Mouse (Mus musculus): ENCODE measurements around the gene Trim28. TPM values are rescaled to one million over a fixed set of nuclear protein-coding genes. Genes with fewer than 3 reads are reported as not detected.

Gene Trim28
- polyA plus RNA-seq, 1 experiment from 2014 or later, result 102 TPM

GRCm38 (mm10) chr7:13001584-13001983, 2.7 kb downstream of the Trim28 start:
- WGBS (ENCODE audit: insufficient replicate concordance), result 32% methylated on average over 1 of the region's 1 CpGs

GRCm38 (mm10) chr7:13003380-13003779, 4.5 kb downstream of the Trim28 start:
- H3K9me3 ChIP-seq (replicated peaks), result no peaks in the 10 kb centered on the region
- no peak for DNase-seq
- no peak overlapping the region for H3K27ac ChIP-seq
- H3K36me3 ChIP-seq, result peaks cover 42% of the 10 kb centered on the region
- WGBS (ENCODE audit: insufficient replicate concordance), result 69% methylated on average over 5 of the region's 5 CpGs
- no peak overlapping the region for H3K4me3 ChIP-seq (replicated peaks)
- peaks cover 6% of the 10 kb centered on the region for H3K4me1 ChIP-seq (replicated peaks)
- ATAC-seq (ENCODE audit: low read depth), result no peak
- H3K4me2 ChIP-seq, result no peak overlapping the region
- no peaks in the 10 kb centered on the region for H3K27me3 ChIP-seq
- no peak overlapping the region for H3K9ac ChIP-seq

More at GRCm38 (mm10) chr7:13001584-13001983, 2.7 kb downstream of the Trim28 start:
- no peak overlapping the region for H3K4me2 ChIP-seq
- H3K27me3 ChIP-seq, result no peaks in the 10 kb centered on the region
- H3K27ac ChIP-seq, result no peak overlapping the region
- ATAC-seq (ENCODE audit: low read depth) (no peak), DNase-seq (no peak)
- H3K36me3 ChIP-seq, result peaks cover 24% of the 10 kb centered on the region
- H3K4me3 ChIP-seq (replicated peaks), result no peak overlapping the region
- no peak overlapping the region for H3K9ac ChIP-seq
- no peaks in the 10 kb centered on the region for H3K9me3 ChIP-seq (replicated peaks)
- peaks cover 6% of the 10 kb centered on the region for H3K4me1 ChIP-seq (replicated peaks)

DNA sequence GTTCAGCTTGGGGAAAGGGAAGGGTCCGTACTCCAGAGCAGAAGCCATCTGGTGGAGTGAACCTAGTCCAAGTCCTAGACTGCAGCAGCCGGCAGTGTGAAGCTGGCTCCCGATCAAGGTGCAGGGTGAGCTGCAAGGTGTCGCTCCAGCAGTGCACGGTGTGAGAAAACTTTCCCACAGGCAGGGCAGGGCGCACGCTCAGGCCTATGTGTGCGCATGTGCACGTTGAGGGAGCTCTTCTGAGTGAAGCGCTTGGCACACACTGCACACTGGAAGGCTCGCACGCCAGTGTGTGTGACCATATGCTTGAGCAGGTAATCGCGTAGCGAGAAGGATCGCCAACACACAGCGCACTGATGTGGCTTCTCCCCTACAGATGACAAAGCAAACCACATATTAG, 7.1 kb downstream of the Trim28 start:
- Histone ChIP-seq H3K27me3 (no peaks in the 10 kb centered on the region), H3K4me1 (replicated peaks) (peaks cover 21% of the 10 kb centered on the region), H3K9ac (no peak overlapping the region; the same call in 1 of the 2 replicates), H3K4me3 (replicated peaks) (no peak overlapping the region), H3K36me3 (peaks cover 42% of the 10 kb centered on the region), H3K27ac (no peak overlapping the region), H3K9me3 (replicated peaks) (no peaks in the 10 kb centered on the region), H3K4me2 (no peak overlapping the region)
- DNase-seq (no peak), ATAC-seq (ENCODE audit: low read depth) (no peak)
- WGBS (ENCODE audit: insufficient replicate concordance), result 87% methylated on average over 17 of the region's 17 CpGs

GRCm38 (mm10) chr7:13006531-13006930, 7.6 kb downstream of the Trim28 start:
- 90% methylated on average over 10 of the region's 10 CpGs for WGBS (ENCODE audit: insufficient replicate concordance)
- no peak for DNase-seq
- H3K27ac ChIP-seq, result no peak overlapping the region

DNA sequence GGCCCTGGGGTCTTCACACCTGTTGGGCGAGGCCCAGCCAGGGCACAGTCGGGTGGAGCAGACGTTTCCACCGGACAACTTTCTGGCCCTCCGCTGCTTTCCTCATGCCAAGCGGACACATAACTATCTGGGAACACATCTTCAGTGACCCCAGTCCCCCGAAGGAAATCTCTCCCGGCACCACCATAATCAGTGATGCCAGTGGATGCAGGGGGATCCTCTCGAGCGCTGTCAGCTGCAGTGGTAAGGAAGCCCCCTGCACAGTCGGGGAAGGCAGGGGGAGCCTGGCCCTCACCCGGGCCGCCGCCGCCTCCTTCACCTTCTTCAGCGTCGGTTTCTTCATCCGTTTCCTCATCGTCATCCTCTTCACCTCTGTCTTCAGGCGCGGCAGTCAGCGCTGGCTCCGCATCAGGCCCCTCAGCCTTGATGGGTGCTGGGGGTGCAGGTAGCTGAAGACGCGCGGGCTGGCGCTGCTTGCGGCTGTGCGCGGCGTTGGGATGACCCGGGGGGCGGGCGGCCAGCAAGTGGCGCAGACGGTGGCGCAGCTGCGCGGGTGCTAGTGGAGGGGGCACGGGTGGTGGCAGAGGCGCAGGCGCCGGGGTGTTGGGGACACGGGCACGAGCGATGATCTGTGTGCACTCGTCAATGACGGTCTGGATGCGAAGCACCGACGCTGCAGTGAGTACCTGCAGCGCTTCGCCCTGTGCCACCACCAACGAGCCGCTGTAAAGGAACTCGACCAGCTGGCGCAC, 8.6 kb downstream of the Trim28 start:
- DNase-seq (no peak), ATAC-seq (ENCODE audit: low read depth) (no peak)
- Histone ChIP-seq H3K9me3 (replicated peaks) (no peaks in the 10 kb centered on the region), H3K36me3 (peaks cover 42% of the 10 kb centered on the region), H3K4me1 (replicated peaks) (peaks cover 22% of the 10 kb centered on the region), H3K4me3 (replicated peaks) (no peak overlapping the region), H3K27me3 (no peaks in the 10 kb centered on the region), H3K4me2 (no peak overlapping the region), H3K27ac (no peak overlapping the region), H3K9ac (no peak overlapping the region)
- WGBS (ENCODE audit: insufficient replicate concordance), result 80% methylated on average over 57 of the region's 57 CpGs

More at GRCm38 (mm10) chr7:13006531-13006930, 7.6 kb downstream of the Trim28 start:
- Histone ChIP-seq H3K4me3 (replicated peaks) (no peak overlapping the region), H3K9me3 (replicated peaks) (no peaks in the 10 kb centered on the region), H3K9ac (no peak overlapping the region), H3K36me3 (peaks cover 42% of the 10 kb centered on the region), H3K27me3 (no peaks in the 10 kb centered on the region), H3K4me2 (no peak overlapping the region), H3K4me1 (replicated peaks) (peaks cover 22% of the 10 kb centered on the region)
- no peak for ATAC-seq (ENCODE audit: low read depth)

GRCm38 (mm10) chr7:13009143-13010004, 10.5 kb downstream of the Trim28 start:
- Histone ChIP-seq H3K27ac (peak overlapping the region; percentile 91), H3K4me1 (replicated peaks) (peaks cover 33% of the 10 kb centered on the region), H3K36me3 (peaks cover 39% of the 10 kb centered on the region), H3K9ac (peak overlapping the region; percentile 83), H3K4me2 (peak overlapping the region; percentile 85), H3K9me3 (replicated peaks) (no peaks in the 10 kb centered on the region), H3K27me3 (no peaks in the 10 kb centered on the region), H3K4me3 (replicated peaks) (peak overlapping the region; percentile 69)
- under 1% methylated on average over 42 of the region's 42 CpGs for WGBS (ENCODE audit: insufficient replicate concordance)
- DNase-seq (peak; percentile 87), ATAC-seq (ENCODE audit: low read depth) (peak; percentile 85)

- peak within 1 kb of the TSS; percentile 91 for H3K27ac ChIP-seq
- ATAC-seq (ENCODE audit: low read depth) (peak; percentile 89; the same call in 1 of the 2 replicates), DNase-seq (no peak)
- 16% methylated on average over 26 of the region's 26 CpGs for WGBS (ENCODE audit: insufficient replicate concordance)
- H3K4me1 ChIP-seq (replicated peaks), result peaks cover 41% of the 10 kb centered on the region
- no peaks in the 10 kb centered on the region for H3K27me3 ChIP-seq
- H3K9me3 ChIP-seq (replicated peaks), result no peaks in the 10 kb centered on the region
- H3K4me2 ChIP-seq, result peak within 1 kb of the TSS; percentile 85
- H3K4me3 ChIP-seq (replicated peaks), result peak within 1 kb of the TSS; percentile 69
- peaks cover 31% of the 10 kb centered on the region for H3K36me3 ChIP-seq
- peak within 1 kb of the TSS; percentile 83 for H3K9ac ChIP-seq
Measured at GRCm38 (mm10) chr7:13010005-13010908, 11.3 kb downstream of the Trim28 start, which contains the start of gene Zbtb45. Gene Zbtb45 (minus strand): TSS chr7:13010034.

DNA sequence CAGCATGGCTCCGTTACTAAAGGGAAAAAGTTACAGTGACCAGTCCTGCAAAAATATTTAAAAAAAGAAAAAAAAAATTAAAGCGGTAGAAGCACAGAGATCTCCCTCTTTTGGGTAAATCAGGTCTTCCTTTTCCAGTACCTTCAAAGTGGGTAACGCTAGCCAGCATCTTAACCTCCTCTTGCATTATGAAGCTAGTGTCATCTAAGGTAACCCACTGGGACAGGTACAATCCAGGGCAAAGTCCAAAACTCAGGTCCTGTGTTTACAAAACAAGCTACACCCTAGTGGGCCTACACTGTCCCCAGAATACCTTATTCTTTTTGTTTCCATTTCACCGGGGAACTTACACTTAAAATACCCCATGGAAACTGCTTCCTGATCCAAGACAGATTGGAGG, 14.8 kb downstream of the Trim28 start:
- H3K4me1 ChIP-seq (replicated peaks), result peaks cover 45% of the 10 kb centered on the region
- ATAC-seq (ENCODE audit: low read depth), result no peak
- no peaks in the 10 kb centered on the region for H3K36me3 ChIP-seq
- WGBS (ENCODE audit: insufficient replicate concordance), result 65% methylated on average over 4 of the region's 4 CpGs
- no peak overlapping the region for H3K4me3 ChIP-seq (replicated peaks)
- no peak overlapping the region for H3K4me2 ChIP-seq
- H3K9ac ChIP-seq, result 0 out of 2 replicates have a peak overlapping the region, but pooled peaks have one; percentile 0
- H3K9me3 ChIP-seq (replicated peaks), result no peaks in the 10 kb centered on the region
- H3K27me3 ChIP-seq, result no peaks in the 10 kb centered on the region
- no peak overlapping the region for H3K27ac ChIP-seq
- no peak for DNase-seq

DNA sequence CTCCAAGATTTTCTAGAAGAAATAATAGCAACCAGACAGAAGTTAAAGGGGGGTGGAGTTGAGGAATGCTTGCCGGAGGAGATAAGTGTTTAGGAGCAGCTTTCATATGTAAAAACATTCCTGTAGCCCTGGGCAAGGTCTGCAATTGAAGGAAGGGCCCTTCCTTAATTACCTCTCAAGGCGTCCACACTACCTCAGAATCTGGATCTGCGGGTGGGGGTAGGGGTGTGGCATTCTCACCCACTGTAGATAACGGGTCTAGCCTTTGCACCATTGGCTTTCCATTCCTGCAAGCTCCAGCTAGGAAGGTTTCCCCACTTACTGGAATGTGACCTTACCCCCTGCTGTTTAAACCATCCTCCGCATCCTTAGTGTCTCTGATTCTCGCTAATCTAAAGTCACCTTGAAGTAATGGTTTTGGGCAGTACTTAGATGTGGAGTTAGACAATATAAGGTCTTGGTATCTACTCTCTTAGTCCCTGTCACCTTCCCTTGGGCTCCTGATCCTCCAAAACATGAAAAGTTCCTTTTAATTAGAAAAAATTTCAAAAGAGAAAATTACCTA, 15.4 kb downstream of the Trim28 start:
- Histone ChIP-seq H3K36me3 (no peaks in the 10 kb centered on the region), H3K27ac (no peak overlapping the region), H3K4me1 (replicated peaks) (peaks cover 41% of the 10 kb centered on the region), H3K9me3 (replicated peaks) (no peaks in the 10 kb centered on the region), H3K9ac (no peak overlapping the region), H3K4me2 (no peak overlapping the region), H3K27me3 (no peaks in the 10 kb centered on the region), H3K4me3 (replicated peaks) (no peak overlapping the region)
- ATAC-seq (ENCODE audit: low read depth) (no peak), DNase-seq (no peak)
- 43% methylated on average over 6 of the region's 6 CpGs for WGBS (ENCODE audit: insufficient replicate concordance)

GRCm38 (mm10) chr7:13015217-13015616, 16.3 kb downstream of the Trim28 start:
- no peaks in the 10 kb centered on the region for H3K36me3 ChIP-seq
- no peak for DNase-seq
- H3K9me3 ChIP-seq (replicated peaks), result no peaks in the 10 kb centered on the region
- no peak for ATAC-seq (ENCODE audit: low read depth)
- no peak overlapping the region for H3K27ac ChIP-seq
- WGBS (ENCODE audit: insufficient replicate concordance), result 69% methylated on average over 1 of the region's 1 CpGs
- no peaks in the 10 kb centered on the region for H3K27me3 ChIP-seq
- H3K4me2 ChIP-seq, result no peak overlapping the region
- peaks cover 40% of the 10 kb centered on the region for H3K4me1 ChIP-seq (replicated peaks)
- no peak overlapping the region for H3K4me3 ChIP-seq (replicated peaks)
- no peak overlapping the region for H3K9ac ChIP-seq

Data from liver, embryonic 13.5 days (tissue).